Mouse (Mus musculus): Measurements from ENCODE around the gene Epb41. TPM values are rescaled to one million over a fixed set of nuclear protein-coding genes. Genes with fewer than 3 reads are reported as not detected.

Epb41 gene
- polyA plus RNA-seq, 1 experiment from 2014 or later: 123 TPM

DNA sequence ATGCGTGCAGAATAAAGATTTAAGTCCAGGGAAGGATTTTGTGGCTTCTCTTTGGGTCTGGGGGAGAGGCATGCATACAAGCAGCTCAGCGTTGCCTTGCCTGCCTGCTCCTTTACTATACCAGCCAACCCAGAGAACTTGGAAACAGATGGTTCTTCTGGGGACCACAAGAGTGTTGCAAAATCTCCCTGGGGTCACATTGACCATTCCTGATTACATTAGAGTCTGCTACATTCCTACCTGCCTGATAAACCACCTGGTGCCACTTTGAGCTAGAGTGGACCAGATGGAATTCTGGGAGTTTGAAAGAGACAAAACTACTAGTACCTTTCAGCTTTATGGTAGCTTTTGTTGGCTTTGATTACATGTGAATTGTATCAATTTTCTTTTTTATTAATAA is 198.3 kb downstream of the Epb41 start:
- 83% methylated on average over 2 of the region's 2 CpGs for WGBS
- Histone ChIP-seq H3K36me3 (0 out of 2 replicates have a peak, but pooled peaks cover 2% of the 10 kb centered on the region), H3K4me3 (peak overlapping the region; percentile 28; the same call in 1 of the 2 replicates), H3K27me3 (ENCODE audit: low read depth, poor library complexity, severe bottlenecking) (no peaks in the 10 kb centered on the region), H3K4me1 (peaks cover 60% of the 10 kb centered on the region), H3K27ac (replicated peaks) (no peak overlapping the region), H3K9me3 (replicated peaks) (no peaks in the 10 kb centered on the region)
- no peak for DNase-seq (ENCODE audit: low spot score)

DNA sequence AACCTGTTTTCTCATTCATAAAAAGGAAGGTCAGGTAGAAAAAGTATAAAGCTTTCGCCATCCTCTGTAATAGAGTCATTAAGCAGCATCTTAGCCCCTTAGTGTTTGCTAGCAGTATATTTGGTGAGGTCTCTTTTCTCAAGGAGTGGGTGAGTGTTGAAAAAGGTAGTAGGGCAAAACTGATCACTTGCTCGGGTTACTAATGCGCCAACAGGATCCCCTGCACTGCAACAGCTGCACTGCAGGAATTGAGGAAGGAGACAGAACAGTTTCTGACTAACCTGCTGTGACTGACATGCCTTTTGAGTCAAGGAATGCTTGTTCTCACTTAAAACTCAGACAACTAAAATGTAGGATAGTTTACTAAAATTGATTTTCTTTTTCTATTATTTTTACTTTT is 199.9 kb downstream of the Epb41 start:
- Histone ChIP-seq H3K27ac (replicated peaks) (peak overlapping the region; percentile 100; the same call in 1 of the 2 replicates), H3K9me3 (replicated peaks) (no peaks in the 10 kb centered on the region), H3K27me3 (ENCODE audit: low read depth, poor library complexity, severe bottlenecking) (no peaks in the 10 kb centered on the region), H3K4me1 (peaks cover 52% of the 10 kb centered on the region), H3K36me3 (peaks cover 7% of the 10 kb centered on the region; the same call in 1 of the 2 replicates), H3K4me3 (peak overlapping the region; percentile 83)
- WGBS: 45% methylated on average over 3 of the region's 3 CpGs
- no peak for DNase-seq (ENCODE audit: low spot score)

DNA sequence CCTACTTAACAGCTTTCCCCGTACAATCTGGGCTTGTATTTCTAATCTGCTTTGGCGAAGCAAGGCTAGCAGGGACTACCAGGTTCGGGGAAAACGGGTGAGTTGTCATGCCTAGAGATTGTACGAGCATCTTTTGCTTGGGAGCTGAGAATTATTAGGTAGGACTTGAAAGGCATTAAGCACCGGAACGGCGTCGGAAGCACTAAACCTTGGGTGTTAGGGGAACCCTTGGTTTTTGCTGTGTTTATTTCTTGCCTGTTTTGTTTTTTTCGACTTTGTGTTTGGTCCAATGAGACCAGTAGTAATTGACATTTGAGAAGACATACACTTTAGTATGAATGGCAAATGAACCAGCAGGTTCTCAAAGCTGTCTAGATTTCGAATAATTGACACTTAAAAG is 200.6 kb downstream of the Epb41 start:
- no peak for DNase-seq (ENCODE audit: low spot score)
- 7% methylated on average over 11 of the region's 11 CpGs for WGBS
- peaks cover 47% of the 10 kb centered on the region for H3K4me1 ChIP-seq
- peaks cover 9% of the 10 kb centered on the region for H3K36me3 ChIP-seq
- H3K9me3 ChIP-seq (replicated peaks): no peaks in the 10 kb centered on the region
- peak overlapping the region; percentile 83 for H3K4me3 ChIP-seq
- H3K27ac ChIP-seq (replicated peaks): peak overlapping the region; percentile 100
- no peaks in the 10 kb centered on the region for H3K27me3 ChIP-seq (ENCODE audit: low read depth, poor library complexity, severe bottlenecking)

- Histone ChIP-seq H3K9me3 (replicated peaks) (no peaks in the 10 kb centered on the region), H3K4me1 (peaks cover 44% of the 10 kb centered on the region), H3K4me3 (peak overlapping the region; percentile 83), H3K27ac (replicated peaks) (peak overlapping the region; percentile 100), H3K36me3 (peaks cover 12% of the 10 kb centered on the region), H3K27me3 (ENCODE audit: low read depth, poor library complexity, severe bottlenecking) (no peaks in the 10 kb centered on the region)
- no peak for DNase-seq (ENCODE audit: low spot score)
- under 1% methylated on average over 20 of the region's 20 CpGs for WGBS
These were observed 201.0 kb downstream of the Epb41 start for GRCm38 (mm10) chr4:131874169-131874536.

Small RNA genes within 50 kb of the gene (microRNA-seq; reads per million reads assigned to microRNA genes)
- gene Gm27445: not detected

Other genes with a start within 250 kb of the Epb41 start
- 12.4 and 16.8 TPM in 2 replicates for gene Ptpru, start 237.0 kb downstream of the Epb41 start, polyA plus RNA-seq (2016; fragmentation: Nextera tagmentation; extraction: Ambion mirVana)
- 51.7 and 58.0 TPM in 2 replicates for gene Mecr, start 231.9 kb downstream of the Epb41 start, polyA plus RNA-seq (2016; fragmentation: Nextera tagmentation; extraction: Ambion mirVana)
- gene Srsf4, start 201.7 kb downstream of the Epb41 start, polyA plus RNA-seq (2016; fragmentation: Nextera tagmentation; extraction: Ambion mirVana): 147 and 157 TPM in 2 replicates
- gene Tmem200b, start 153.6 kb downstream of the Epb41 start, polyA plus RNA-seq (2016; fragmentation: Nextera tagmentation; extraction: Ambion mirVana): 0.39 and 0.49 TPM in 2 replicates
- not detected in 2 replicates for gene Gm10300, start 624 bp downstream of the Epb41 start, polyA plus RNA-seq (2016; fragmentation: Nextera tagmentation; extraction: Ambion mirVana)
- gene Oprd1, start 69.2 kb upstream of the Epb41 start, polyA plus RNA-seq (2016; fragmentation: Nextera tagmentation; extraction: Ambion mirVana): 0.06 and 0.07 TPM in 2 replicates
- 148 and 150 TPM in 2 replicates for gene Ythdf2, start 137.0 kb upstream of the Epb41 start, polyA plus RNA-seq (2016; fragmentation: Nextera tagmentation; extraction: Ambion mirVana)
- 45.9 and 49.3 TPM in 2 replicates for gene Gmeb1, start 186.3 kb upstream of the Epb41 start, polyA plus RNA-seq (2016; fragmentation: Nextera tagmentation; extraction: Ambion mirVana)
- 70.1 and 73.0 TPM in 2 replicates for gene Taf12, start 199.1 kb upstream of the Epb41 start, polyA plus RNA-seq (2016; fragmentation: Nextera tagmentation; extraction: Ambion mirVana)
- 0.79 and 0.85 TPM in 2 replicates for gene Rab42, start 228.1 kb upstream of the Epb41 start, polyA plus RNA-seq (2016; fragmentation: Nextera tagmentation; extraction: Ambion mirVana)